Mouse (Mus musculus) gastrocnemius, adult 2 months (tissue): ENCODE results near the gene Nit2. TPM values are rescaled to one million over a fixed set of nuclear protein-coding genes. Genes with fewer than 3 reads are reported as not detected.

ENCODE experiments used
- DNase-seq: peaks from one replicate; pipeline ENCODE4 v3.0.0; 2022
- H3K27ac ChIP-seq: fragments of 200-600 bp; 2 replicates; pipeline ENCODE4 v1.8.1; 2022; ENCODE audit warnings: mild to moderate bottlenecking
- H3K4me3 ChIP-seq: fragments of 200-600 bp; 2 replicates; pipeline ENCODE4 v1.8.1; 2022; ENCODE audit warnings: mild to moderate bottlenecking, moderate library complexity
- CTCF ChIP-seq: fragments of 200-600 bp; IDR thresholded peaks from 2 replicates; pipeline ENCODE4 v1.8.1; 2022; ENCODE audit warnings: antibody characterized with exemption, mild to moderate bottlenecking, moderate library complexity
- intact Hi-C: fragments of 180-260 bp; cut with DNase I; formaldehyde crosslinking; loops from one replicate; pipeline ENCODE4 v1.15.1; 2025
- total RNA-seq, 2 experiments: library from RNA; stranded (reverse); gene quantifications; 2 replicates each; pipeline ENCODE4 v1.2.3; 2021

Nit2 gene
- total RNA-seq, 2 experiments from 2014 or later = 22.7 to 24.3 TPM

DNA sequence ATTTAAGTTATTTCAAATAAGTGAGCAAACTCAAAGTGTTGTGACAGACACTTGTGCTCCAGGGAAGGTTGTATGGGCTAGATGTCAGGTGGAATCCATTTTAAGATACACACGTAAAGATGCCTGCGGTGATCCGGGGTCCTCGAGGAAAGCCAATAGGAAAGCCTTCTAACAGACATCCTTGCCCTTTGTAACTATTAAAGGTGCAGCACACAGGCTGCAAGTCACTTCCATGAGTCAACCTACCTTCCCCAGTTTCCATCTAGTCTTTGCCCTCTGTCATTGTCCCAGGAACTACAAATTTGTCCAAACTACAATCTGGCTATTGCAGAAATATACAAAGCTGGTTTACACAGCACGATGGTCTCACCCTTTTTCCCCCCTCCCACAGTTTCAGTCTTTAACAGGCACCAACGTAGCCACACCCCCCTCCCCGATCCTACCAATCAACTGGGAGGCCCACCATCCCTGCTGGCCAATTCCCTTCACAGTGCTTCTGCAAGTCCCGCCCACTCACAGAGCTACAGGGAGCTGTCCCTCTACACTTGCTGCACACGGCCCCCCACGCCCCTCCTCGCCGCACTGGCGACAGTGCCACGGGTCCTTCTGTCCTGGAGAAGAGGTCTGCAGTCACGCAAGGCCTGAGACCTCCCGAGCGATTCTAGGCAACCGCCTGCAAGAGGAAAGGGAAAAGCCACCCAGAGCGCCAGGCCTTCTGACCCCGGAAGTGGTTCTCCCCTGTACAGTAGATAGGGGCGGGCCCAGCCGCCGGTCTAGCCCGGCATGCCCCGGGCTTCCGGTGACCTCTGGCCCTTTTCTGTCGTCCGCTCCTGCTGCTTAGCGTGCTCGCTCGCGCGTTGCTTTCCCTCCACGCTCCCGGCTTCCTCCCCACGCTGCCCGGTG is 46.0 kb downstream of the Nit2 start, which contains the start of gene Tomm70a:
Gene Tomm70a (plus strand): TSS at position 791 of the 903 bp plus-strand sequence.
- peak within 1 kb of the TSS; percentile 73 for H3K4me3 ChIP-seq
- DNase-seq = peak; percentile 96
- intact Hi-C loops = loop anchor here (10.0 kb wide), 1 partner anchor 406 kb away; the partner anchor contains the start of gene Tfg
- TF ChIP-seq CTCF = no peak
- peak within 1 kb of the TSS; percentile 92 for H3K27ac ChIP-seq

DNA sequence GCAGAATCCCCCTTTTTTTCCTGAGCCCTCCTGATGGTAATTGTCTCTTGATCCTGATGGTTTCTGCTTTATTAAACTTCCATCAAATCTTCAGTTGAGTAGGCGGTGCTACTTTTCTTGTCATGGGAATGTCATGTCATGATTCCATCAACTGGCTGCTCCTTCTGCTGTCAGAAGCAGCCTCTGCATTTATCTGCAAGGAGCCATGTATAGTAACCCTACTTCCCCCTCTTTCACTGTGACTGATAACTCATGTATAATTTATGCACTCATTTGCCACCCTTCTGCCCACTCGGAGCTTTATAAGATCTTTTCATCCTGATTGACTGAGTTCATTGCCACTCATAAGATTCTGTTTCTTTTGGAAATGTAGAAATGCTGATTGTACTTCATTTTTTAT is 49.6 kb downstream of the Nit2 start:
- Histone ChIP-seq H3K4me3 (no peak overlapping the region), H3K27ac (no peak overlapping the region)
- DNase-seq = no peak
- intact Hi-C loops = no loop called here
- no peak for TF ChIP-seq CTCF

GRCm38 (mm10) chr16:57116066-57116465 is 51.1 kb downstream of the Nit2 start:
- intact Hi-C loops = no loop called here
- DNase-seq = no peak
- Histone ChIP-seq H3K4me3 (no peak overlapping the region), H3K27ac (no peak overlapping the region)
- peak; percentile 21; the same call in 1 of the 2 replicates for TF ChIP-seq CTCF

Other genes starting within 250 kb of the Nit2 start
- gene Lnp1, start 239.3 kb downstream of the Nit2 start, total RNA-seq = not detected
- not detected for gene Tmem45a2, start 96.0 kb downstream of the Nit2 start, total RNA-seq
- 10 to 100 TPM; 31.6 to 37.4 TPM for gene Tomm70a, start 45.6 kb downstream of the Nit2 start, total RNA-seq
- gene Tbc1d23, start 64.2 kb upstream of the Nit2 start, total RNA-seq = 10 to 100 TPM; 19.2 to 19.5 TPM
- gene Tmem30c, start 125.5 kb upstream of the Nit2 start, total RNA-seq = not detected
- 10 to 100 TPM; 37.5 to 67.0 TPM for gene Filip1l, start 185.8 kb upstream of the Nit2 start, total RNA-seq